Mouse (Mus musculus) hindbrain, embryonic 13.5 days (tissue): Measurements from ENCODE around the gene Megf8. TPM values are rescaled to one million over a fixed set of nuclear protein-coding genes. Genes with fewer than 3 reads are reported as not detected.
A peak's percentile ranks its signal among the peaks of the same experiment; 100 is the strongest.

Experiments used
- ATAC-seq: fragments of 200-750 bp; cut with Nextera tagmentation; 2 replicates; pipeline ENCODE4 v1.8.0; 2017; ENCODE audit warnings: moderate TSS enrichment; ENCODE audit not compliant: low FRiP score
- H3K27ac ChIP-seq: fragments of 300-500 bp; sonication (generic); 2 replicates; pipeline ENCODE4 v1.5.1; 2015; ENCODE audit warnings: inconsistent platforms, mild to moderate bottlenecking, moderate library complexity
- H3K27me3 ChIP-seq: fragments of 300-500 bp; sonication (generic); 2 replicates; pipeline ENCODE4 v1.6.1; 2015; ENCODE audit warnings: mild to moderate bottlenecking, inconsistent platforms
- H3K36me3 ChIP-seq: fragments of 300-500 bp; sonication (generic); 2 replicates; pipeline ENCODE4 v1.6.1; 2015; ENCODE audit warnings: mild to moderate bottlenecking, inconsistent platforms
- H3K4me1 ChIP-seq: fragments of 300-500 bp; sonication (generic); replicated peaks from 2 replicates; pipeline ENCODE4 v1.6.1; 2015; ENCODE audit warnings: inconsistent platforms
- H3K4me2 ChIP-seq: fragments of 300-500 bp; sonication (generic); 2 replicates; pipeline ENCODE4 v1.6.1; 2015; ENCODE audit warnings: inconsistent platforms, mild to moderate bottlenecking, moderate library complexity
- H3K4me3 ChIP-seq: fragments of 300-500 bp; sonication (generic); 2 replicates; pipeline ENCODE4 v1.5.1; 2015; ENCODE audit warnings: mild to moderate bottlenecking, inconsistent platforms
- H3K9ac ChIP-seq: fragments of 300-500 bp; sonication (generic); 2 replicates; pipeline ENCODE4 v1.6.1; 2015; ENCODE audit warnings: mild to moderate bottlenecking, inconsistent platforms
- H3K9me3 ChIP-seq: fragments of 300-500 bp; sonication (generic); 2 replicates; pipeline ENCODE4 v1.6.1; 2016; ENCODE audit warnings: inconsistent platforms
- WGBS: fragments of 180-500 bp; shearing (Covaris S2); methylation state at CpG from one replicate; pipeline ENCODE4 v1.1.7; 2015; 5-methylcytosine and 5-hydroxymethylcytosine counted together
- polyA plus RNA-seq: library from polyadenylated mRNA; unstranded; fragments of >200 nt; fragmentation: Nextera tagmentation; extraction: Ambion mirVana; gene quantifications from 2 replicates; pipeline ENCODE4 v1.2.1, GENCODE M21; 2015

Gene Megf8
- polyA plus RNA-seq, 1 experiment from 2014 or later: 18.7 TPM

DNA sequence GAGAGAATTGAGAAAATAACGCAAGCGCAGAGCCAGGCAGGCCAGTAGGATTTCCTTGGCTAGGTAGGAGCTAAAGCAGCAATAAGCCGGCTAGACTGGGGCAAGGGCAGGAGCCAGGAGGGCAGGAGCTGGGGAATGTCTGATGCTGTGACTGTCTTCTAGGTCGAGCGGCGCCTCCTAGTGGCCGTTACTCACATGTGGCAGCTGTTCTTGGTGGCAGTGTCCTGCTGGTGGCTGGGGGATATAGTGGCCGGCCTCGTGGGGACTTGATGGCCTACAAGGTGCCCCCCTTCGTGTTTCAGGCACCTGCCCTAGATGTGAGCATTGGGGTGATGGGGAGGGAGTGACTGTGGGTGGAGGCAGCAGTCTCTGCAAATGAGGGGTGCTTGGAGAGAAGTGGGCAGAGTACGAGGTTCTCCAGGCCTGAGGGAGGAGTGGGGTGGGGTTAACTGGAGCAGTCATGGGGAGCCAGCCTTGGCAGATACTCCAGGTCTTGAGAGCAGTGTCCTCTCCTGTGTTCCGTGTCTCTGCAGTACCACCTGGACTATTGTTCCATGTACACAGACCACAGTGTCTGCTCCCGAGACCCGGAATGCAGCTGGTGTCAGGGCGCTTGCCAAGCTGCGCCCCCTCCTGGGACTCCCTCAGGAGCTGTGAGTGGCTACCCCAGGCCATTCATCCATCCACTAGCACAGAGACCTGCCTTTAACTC, 16.8 kb downstream of the Megf8 start:
- Histone ChIP-seq H3K4me2 (no peak overlapping the region), H3K9me3 (no peaks in the 10 kb centered on the region), H3K36me3 (peaks cover 80% of the 10 kb centered on the region), H3K4me1 (0 out of 2 replicates have a peak, but pooled peaks cover 2% of the 10 kb centered on the region), H3K4me3 (no peak overlapping the region), H3K27ac (no peak overlapping the region), H3K9ac (no peak overlapping the region), H3K27me3 (no peaks in the 10 kb centered on the region)
- 0 out of 2 replicates have a peak, but pooled peaks have one; percentile 39 for ATAC-seq
- WGBS: 38% methylated on average over 16 of the region's 16 CpGs

DNA sequence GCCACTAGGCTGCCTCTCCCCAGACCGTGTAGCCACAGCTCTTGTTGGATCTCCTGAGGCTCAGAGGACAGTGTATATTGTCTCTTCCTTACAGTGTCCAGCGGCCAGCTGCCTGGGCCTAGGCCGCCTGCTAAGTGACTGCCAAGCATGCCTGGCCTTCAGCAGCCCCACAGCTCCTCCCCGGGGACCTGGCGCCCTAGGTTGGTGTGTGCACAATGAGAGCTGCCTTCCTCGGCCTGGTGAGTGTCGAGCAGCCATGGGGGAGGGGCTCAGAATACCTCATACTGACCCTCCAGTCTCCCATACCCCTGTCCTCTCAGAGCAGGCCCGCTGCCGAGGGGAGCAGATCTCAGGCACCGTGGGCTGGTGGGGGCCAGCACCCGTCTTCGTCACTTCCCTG, 17.5 kb downstream of the Megf8 start:
- Histone ChIP-seq H3K4me1 (0 out of 2 replicates have a peak, but pooled peaks cover 2% of the 10 kb centered on the region), H3K27ac (no peak overlapping the region), H3K4me3 (no peak overlapping the region), H3K9ac (no peak overlapping the region), H3K36me3 (peaks cover 84% of the 10 kb centered on the region), H3K9me3 (no peaks in the 10 kb centered on the region), H3K27me3 (no peaks in the 10 kb centered on the region), H3K4me2 (no peak overlapping the region)
- 84% methylated on average over 12 of the region's 12 CpGs for WGBS
- 0 out of 2 replicates have a peak, but pooled peaks have one; percentile 7 for ATAC-seq

DNA sequence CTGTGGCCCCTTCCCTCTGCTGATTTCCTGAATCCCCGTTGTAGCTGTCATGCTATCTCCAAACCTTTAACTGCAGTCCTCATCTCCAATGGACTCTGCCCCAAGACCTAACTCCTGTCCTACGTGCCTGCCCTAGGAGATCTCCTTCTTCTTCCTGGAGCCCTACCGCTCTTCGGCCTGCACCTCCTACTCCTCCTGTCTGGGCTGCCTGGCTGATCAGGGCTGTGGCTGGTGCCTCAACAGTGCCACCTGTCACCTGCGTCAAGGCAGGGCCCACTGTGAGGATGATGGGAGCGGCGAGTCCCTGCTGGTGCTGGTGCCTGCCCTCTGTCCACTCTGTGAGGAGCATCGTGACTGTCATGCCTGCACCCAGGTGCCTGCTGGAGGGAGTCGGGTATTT, 22.4 kb downstream of the Megf8 start:
- no peak for ATAC-seq

DNA sequence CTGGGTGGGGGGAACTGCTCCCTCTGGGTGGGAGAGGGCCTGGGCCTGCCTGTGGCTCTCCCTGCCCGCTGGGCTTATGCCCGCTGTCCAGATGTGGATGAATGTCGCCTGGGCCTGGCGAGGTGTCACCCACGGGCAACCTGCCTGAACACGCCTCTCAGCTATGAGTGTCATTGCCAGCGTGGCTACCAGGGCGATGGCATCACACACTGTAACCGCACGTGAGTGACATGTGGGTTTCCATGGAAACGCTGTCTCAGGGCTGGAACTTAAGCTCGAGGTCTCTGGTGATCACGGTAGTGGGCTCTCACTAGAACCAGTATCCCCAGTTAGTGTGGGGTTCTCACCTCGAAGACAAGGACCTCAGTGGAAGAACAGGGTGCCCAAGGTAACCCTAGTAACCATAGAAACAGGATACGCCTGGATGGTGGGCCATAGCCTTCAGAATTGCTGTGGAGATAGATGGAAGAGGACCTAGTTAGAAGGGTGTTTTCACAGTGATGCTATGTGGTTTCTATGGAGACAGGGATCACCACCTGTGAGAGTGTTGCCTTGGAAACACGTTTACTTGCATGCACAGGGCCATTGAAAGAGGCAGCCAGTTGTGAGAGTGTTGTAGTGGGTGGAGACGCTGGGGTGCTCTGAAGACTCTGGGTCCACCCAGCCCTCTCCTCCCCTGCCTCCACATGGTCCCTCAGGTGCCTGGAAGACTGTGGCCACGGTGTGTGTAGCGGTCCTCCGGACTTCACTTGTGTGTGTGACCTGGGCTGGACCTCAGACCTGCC, 24.2 kb downstream of the Megf8 start:
- WGBS: 72% methylated on average over 20 of the region's 20 CpGs
- peak; percentile 23; the same call in 1 of the 2 replicates for ATAC-seq
- H3K27me3 ChIP-seq: no peaks in the 10 kb centered on the region
- H3K9me3 ChIP-seq: no peaks in the 10 kb centered on the region
- peaks cover 91% of the 10 kb centered on the region for H3K36me3 ChIP-seq
- H3K27ac ChIP-seq: no peak overlapping the region
- no peak overlapping the region for H3K9ac ChIP-seq
- no peak overlapping the region for H3K4me3 ChIP-seq
- H3K4me1 ChIP-seq: peaks cover 8% of the 10 kb centered on the region
- no peak overlapping the region for H3K4me2 ChIP-seq

More for the DNA sequence above, 22.4 kb downstream of the Megf8 start:
- Histone ChIP-seq H3K4me3 (no peak overlapping the region), H3K9me3 (no peaks in the 10 kb centered on the region), H3K4me2 (no peak overlapping the region), H3K9ac (peak overlapping the region; percentile 19; the same call in 1 of the 2 replicates), H3K4me1 (peaks cover 8% of the 10 kb centered on the region), H3K36me3 (peaks cover 91% of the 10 kb centered on the region), H3K27ac (no peak overlapping the region), H3K27me3 (no peaks in the 10 kb centered on the region)
- 92% methylated on average over 9 of the region's 9 CpGs for WGBS

DNA sequence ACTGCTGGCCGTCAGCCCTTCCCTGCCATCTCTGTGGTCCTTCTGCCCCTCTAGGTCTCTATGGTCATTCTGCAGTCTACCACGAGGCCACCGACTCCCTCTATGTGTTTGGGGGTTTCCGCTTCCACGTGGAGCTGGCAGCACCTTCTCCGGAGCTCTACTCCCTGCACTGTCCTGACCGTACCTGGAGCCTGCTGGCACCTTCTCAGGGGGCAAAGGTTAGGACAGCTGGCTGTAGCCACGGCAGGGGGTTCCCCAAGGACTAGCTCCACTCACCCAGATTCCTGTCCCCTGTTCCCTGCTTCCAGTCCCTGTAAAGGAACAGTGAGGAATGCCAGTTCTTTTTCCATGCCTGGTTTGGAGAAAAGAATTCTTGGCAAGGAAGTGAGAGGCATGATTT, 31.9 kb downstream of the Megf8 start:
- WGBS: 97% methylated on average over 8 of the region's 8 CpGs
- ATAC-seq: no peak
- Histone ChIP-seq H3K4me1 (no peaks in the 10 kb centered on the region), H3K4me3 (no peak overlapping the region), H3K27ac (no peak overlapping the region), H3K9me3 (0 out of 2 replicates have a peak, but pooled peaks cover 10% of the 10 kb centered on the region), H3K36me3 (peaks cover 99% of the 10 kb centered on the region), H3K27me3 (no peaks in the 10 kb centered on the region), H3K9ac (no peak overlapping the region), H3K4me2 (no peak overlapping the region)

DNA sequence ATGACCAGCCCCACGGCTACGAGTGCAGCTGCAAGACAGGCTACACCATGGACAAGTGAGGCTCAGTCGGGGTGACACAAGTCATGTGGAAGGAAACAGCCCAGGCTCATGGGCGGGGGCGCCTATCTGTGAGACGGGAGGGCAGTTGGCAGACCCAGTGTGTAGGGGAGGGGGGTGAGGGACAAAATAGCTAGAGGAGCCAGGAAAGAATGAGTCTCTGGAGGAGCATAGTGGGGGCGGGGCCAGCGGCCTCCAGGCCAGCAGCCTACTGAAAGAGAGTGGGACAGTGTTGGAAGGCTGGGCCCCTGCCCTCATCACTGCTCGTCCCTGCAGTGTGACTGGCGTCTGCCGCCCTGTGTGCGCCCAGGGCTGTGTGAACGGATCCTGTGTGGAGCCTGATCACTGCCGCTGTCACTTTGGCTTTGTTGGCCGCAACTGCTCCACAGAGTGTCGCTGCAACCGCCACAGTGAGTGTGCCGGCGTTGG, 41.8 kb downstream of the Megf8 start:
- peaks cover 90% of the 10 kb centered on the region for H3K36me3 ChIP-seq

DNA sequence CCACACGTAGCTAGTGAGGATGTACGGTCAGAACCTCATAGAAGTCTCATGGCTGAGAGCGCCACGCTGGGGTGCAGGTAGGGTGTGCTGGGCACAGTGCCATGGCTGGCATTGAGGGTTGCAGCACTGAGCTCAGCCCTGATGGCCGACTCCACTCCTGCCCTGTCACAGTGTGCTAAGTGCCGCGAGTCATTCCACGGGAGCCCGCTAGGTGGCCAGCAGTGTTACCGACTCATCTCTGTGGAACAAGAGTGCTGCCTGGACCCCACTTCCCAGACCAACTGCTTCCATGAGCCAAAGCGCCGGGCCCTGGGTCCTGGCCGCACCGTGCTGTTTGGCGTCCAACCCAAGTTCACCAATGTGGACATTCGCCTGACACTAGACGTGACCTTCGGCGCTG, 46.2 kb downstream of the Megf8 start:
- Histone ChIP-seq H3K27me3 (peaks cover 31% of the 10 kb centered on the region), H3K4me3 (no peak overlapping the region), H3K36me3 (peaks cover 60% of the 10 kb centered on the region), H3K4me1 (peaks cover 48% of the 10 kb centered on the region), H3K27ac (no peak overlapping the region), H3K4me2 (no peak overlapping the region), H3K9me3 (no peaks in the 10 kb centered on the region), H3K9ac (no peak overlapping the region)
- no peak for ATAC-seq
- WGBS: 90% methylated on average over 19 of the region's 19 CpGs

More for the DNA sequence above, 41.8 kb downstream of the Megf8 start:
- H3K9ac ChIP-seq: peak overlapping the region; percentile 43; the same call in 1 of the 2 replicates
- no peaks in the 10 kb centered on the region for H3K27me3 ChIP-seq
- ATAC-seq: peak; percentile 76
- no peak overlapping the region for H3K4me3 ChIP-seq
- no peaks in the 10 kb centered on the region for H3K9me3 ChIP-seq
- peaks cover 17% of the 10 kb centered on the region for H3K4me1 ChIP-seq
- peak overlapping the region; percentile 15; the same call in 1 of the 2 replicates for H3K4me2 ChIP-seq
- peak overlapping the region; percentile 67 for H3K27ac ChIP-seq
- 37% methylated on average over 19 of the region's 19 CpGs for WGBS

DNA sequence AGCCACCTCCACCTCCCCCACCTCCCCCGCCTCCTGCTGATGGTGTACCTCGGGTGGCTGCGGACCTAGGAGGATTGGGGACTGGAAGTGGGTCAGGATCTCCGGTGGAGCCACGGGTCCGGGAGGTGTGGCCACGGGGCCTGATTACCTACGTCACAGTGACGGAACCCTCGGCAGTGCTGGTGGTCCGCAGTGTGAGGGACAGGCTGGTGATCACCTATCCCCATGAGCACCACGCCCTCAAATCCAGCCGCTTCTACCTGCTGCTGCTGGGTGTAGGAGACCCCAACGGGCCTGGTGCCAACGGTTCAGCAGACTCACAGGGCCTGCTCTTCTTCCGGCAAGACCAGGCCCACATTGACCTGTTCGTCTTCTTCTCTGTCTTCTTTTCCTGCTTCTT, 46.7 kb downstream of the Megf8 start:
- H3K4me3 ChIP-seq: no peak overlapping the region
- H3K4me1 ChIP-seq: peaks cover 43% of the 10 kb centered on the region
- no peak overlapping the region for H3K4me2 ChIP-seq
- ATAC-seq: no peak
- no peaks in the 10 kb centered on the region for H3K9me3 ChIP-seq
- H3K9ac ChIP-seq: no peak overlapping the region
- H3K36me3 ChIP-seq: peaks cover 60% of the 10 kb centered on the region
- H3K27me3 ChIP-seq: peaks cover 36% of the 10 kb centered on the region
- H3K27ac ChIP-seq: no peak overlapping the region
- WGBS: 95% methylated on average over 17 of the region's 17 CpGs

DNA sequence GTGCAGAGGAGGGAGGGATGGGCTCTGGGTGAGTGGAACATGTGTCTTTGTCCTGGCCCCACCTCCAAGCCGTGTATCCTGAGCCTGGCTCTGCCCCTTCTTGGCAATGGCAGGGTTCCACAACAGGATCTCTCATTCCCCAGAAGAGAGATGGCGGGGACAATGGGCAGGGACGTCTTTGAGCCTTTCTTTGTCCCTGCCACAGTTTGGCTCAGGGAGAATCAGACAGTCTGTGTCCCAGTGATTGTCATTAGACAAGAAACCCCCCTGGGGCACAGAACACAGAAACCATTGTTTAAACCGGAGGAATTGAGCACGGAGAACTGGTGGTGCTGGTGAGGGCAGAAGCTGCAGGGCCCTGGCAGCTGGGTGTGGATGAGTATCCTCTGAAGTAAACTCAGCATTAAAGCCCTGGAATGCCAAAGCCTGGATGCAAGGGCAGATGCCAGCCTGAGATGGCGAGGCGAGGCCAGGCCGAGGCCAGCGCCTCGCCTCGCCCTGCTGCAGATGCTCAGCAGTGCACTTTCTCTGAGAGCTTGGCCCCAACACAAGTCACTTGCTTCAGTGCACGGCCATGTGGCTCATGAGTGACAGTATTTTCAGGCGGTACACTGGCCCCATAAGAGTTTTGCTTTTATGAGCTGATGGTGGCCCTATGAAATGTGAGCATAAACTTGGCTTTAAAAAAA, 49.1 kb downstream of the Megf8 start:
- Histone ChIP-seq H3K4me2 (no peak overlapping the region), H3K4me1 (peaks cover 31% of the 10 kb centered on the region), H3K4me3 (no peak overlapping the region), H3K36me3 (peaks cover 36% of the 10 kb centered on the region), H3K27ac (peak overlapping the region; percentile 74), H3K9ac (peak overlapping the region; percentile 62), H3K9me3 (no peaks in the 10 kb centered on the region), H3K27me3 (peaks cover 55% of the 10 kb centered on the region)
- ATAC-seq: peak; percentile 44; the same call in 1 of the 2 replicates
- 20% methylated on average over 13 of the region's 13 CpGs for WGBS

DNA sequence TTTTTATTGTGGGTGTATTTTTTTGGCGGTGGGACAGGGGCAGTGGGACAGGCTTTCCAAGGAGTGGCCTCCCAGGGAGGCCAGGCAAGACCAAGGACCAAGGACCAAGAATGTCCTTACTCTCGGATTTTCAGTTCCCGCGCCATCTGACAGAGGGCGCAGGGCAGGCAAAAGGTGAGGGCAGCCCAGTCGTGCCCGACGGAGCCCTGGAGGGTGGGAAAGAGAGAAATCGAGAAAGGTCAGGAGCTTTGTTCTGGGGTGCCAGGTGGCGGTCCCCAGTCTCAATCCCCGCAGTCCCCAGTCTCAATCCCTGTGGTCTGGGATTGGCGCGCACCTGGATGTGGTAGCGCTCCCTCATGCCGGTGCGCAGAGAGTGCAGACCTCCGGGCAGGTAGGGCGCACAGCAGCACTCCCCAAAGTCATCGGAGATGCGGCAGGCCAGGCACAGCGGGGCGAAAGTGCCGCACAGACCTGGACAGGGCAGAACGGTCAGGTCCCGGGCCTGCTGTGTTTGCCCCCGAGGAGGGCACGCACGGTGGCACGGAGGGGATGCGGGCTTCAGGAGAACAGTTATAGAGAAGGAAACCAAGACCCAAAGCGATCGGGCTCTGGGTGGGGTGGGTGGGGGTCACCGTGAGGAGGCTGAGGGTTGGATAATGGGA, 50.8 kb downstream of the Megf8 start:
- no peak for ATAC-seq

DNA sequence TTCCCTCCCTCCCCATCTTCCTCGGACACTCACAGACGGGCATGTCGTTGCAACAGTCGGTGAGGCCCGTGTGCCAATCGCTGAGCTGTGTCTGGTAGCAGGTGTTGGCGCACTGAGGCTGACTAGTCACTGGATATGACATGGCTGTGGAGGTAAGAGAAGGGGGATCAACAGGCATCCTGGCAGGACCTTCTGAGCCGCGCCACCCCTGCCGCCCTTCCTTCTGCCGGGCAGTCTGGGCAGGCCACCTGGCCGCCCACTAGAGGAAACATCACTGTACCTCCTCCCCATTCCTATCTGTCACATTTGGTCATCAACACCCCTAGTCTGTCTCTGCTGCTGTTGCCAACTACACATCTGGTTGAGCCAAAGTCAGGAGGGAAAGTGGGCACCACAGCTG, 51.4 kb downstream of the Megf8 start:
- Histone ChIP-seq H3K36me3 (peaks cover 14% of the 10 kb centered on the region), H3K27ac (no peak overlapping the region), H3K9ac (no peak overlapping the region), H3K4me1 (peaks cover 31% of the 10 kb centered on the region), H3K27me3 (peaks cover 55% of the 10 kb centered on the region), H3K4me2 (no peak overlapping the region), H3K9me3 (no peaks in the 10 kb centered on the region), H3K4me3 (no peak overlapping the region)
- no peak for ATAC-seq
- WGBS: 26% methylated on average over 12 of the region's 12 CpGs

More for the DNA sequence above, 50.8 kb downstream of the Megf8 start:
- Histone ChIP-seq H3K9ac (0 out of 2 replicates have a peak overlapping the region, but pooled peaks have one; percentile 13), H3K4me3 (peak overlapping the region; percentile 5; the same call in 1 of the 2 replicates), H3K27ac (no peak overlapping the region), H3K4me1 (peaks cover 31% of the 10 kb centered on the region), H3K36me3 (peaks cover 20% of the 10 kb centered on the region), H3K27me3 (peaks cover 55% of the 10 kb centered on the region), H3K4me2 (peak overlapping the region; percentile 33), H3K9me3 (no peaks in the 10 kb centered on the region)
- 2% methylated on average over 33 of the region's 33 CpGs for WGBS
